Mouse (Mus musculus) cerebellum, adult 2 months (tissue): ENCODE measurements at regions not wholly inside any gene's neighbourhood (a gene's known extent, or its start where the extent isn't known, plus 50 kb on each side); places are given as distances from the start of the nearest gene placed in this dataset.

Source experiments
- CTCF ChIP-seq: fragments of 200-500 bp; IDR thresholded peaks from 2 replicates; pipeline ENCODE4 v1.5.1; 2011; ENCODE audit warnings: low read depth, mild to moderate bottlenecking, control low read depth, low read length, moderate library complexity, borderline replicate concordance; ENCODE audit not compliant: insufficient read depth
- POLR2A ChIP-seq: fragments of 200-500 bp; IDR thresholded peaks from 2 replicates; pipeline ENCODE4 v1.6.1; 2011; ENCODE audit warnings: low read length, control low read depth, borderline replicate concordance; ENCODE audit not compliant: insufficient read depth

GRCm38 (mm10) chr13:46042224-46042623 lies 77.4 kb upstream of the Atxn1 start:
- TF ChIP-seq POLR2A (no peak), CTCF (no peak)
